Mouse (Mus musculus) gastrocnemius, postnatal 14 days (tissue): ENCODE measurements around the gene Dlx5. TPM values are rescaled to one million over a fixed set of nuclear protein-coding genes. Genes with fewer than 3 reads are reported as not detected.

Experiments used
- DNase-seq: peaks from one replicate; pipeline ENCODE4 v3.0.0; 2021; ENCODE audit warnings: mixed read lengths
- intact Hi-C: fragments of 180-260 bp; cut with DNase I; formaldehyde crosslinking; loops from one replicate; pipeline ENCODE4 v1.15.1; 2025; ENCODE audit warnings: low total_unique reads
- total RNA-seq, 2 experiments: library from RNA; stranded (reverse); gene quantifications; 2 replicates each; pipeline ENCODE4 v1.2.3; 2021

Gene Dlx5
- total RNA-seq, 2 experiments from 2014 or later = not detected

GRCm38 (mm10) chr6:6877346-6877910 is 4.5 kb downstream of the Dlx5 start:
- intact Hi-C loops = no loop called here
- DNase-seq = no peak

GRCm38 (mm10) chr6:6876731-6877130 is 5.2 kb downstream of the Dlx5 start:
- intact Hi-C loops = no loop called here
- no peak for DNase-seq

- DNase-seq = no peak
- intact Hi-C loops = no loop called here
Observed at GRCm38 (mm10) chr6:6876231-6876630, 5.7 kb downstream of the Dlx5 start.

GRCm38 (mm10) chr6:6875676-6876075 is 6.2 kb downstream of the Dlx5 start:
- intact Hi-C loops = no loop called here
- no peak for DNase-seq

- no peak for DNase-seq
- intact Hi-C loops = no loop called here
Observed at GRCm38 (mm10) chr6:6875136-6875535, 6.7 kb downstream of the Dlx5 start.

GRCm38 (mm10) chr6:6874073-6874771 is 7.7 kb downstream of the Dlx5 start:
- no peak for DNase-seq
- intact Hi-C loops = no loop called here

- intact Hi-C loops = no loop called here
- no peak for DNase-seq
Observed at GRCm38 (mm10) chr6:6873476-6874072, 8.3 kb downstream of the Dlx5 start.

- no peak for DNase-seq
- intact Hi-C loops = no loop called here
Observed at GRCm38 (mm10) chr6:6872873-6873272, 9.0 kb downstream of the Dlx5 start.

- intact Hi-C loops = no loop called here
- no peak for DNase-seq
Observed at GRCm38 (mm10) chr6:6871692-6872091, 10.2 kb downstream of the Dlx5 start.

GRCm38 (mm10) chr6:6870876-6871420 is 10.9 kb downstream of the Dlx5 start:
- intact Hi-C loops = no loop called here
- no peak for DNase-seq

GRCm38 (mm10) chr6:6869961-6870800 is 11.7 kb downstream of the Dlx5 start:
- no peak for DNase-seq
- intact Hi-C loops = no loop called here

GRCm38 (mm10) chr6:6869041-6869685 is 12.7 kb downstream of the Dlx5 start:
- DNase-seq = no peak
- intact Hi-C loops = no loop called here

GRCm38 (mm10) chr6:6867031-6867430 is 14.9 kb downstream of the Dlx5 start:
- no peak for DNase-seq
- intact Hi-C loops = no loop called here

GRCm38 (mm10) chr6:6864441-6865440 is 17.1 kb downstream of the Dlx5 start:
- intact Hi-C loops = no loop called here
- no peak for DNase-seq

GRCm38 (mm10) chr6:6863955-6864354 is 17.9 kb downstream of the Dlx5 start:
- no peak for DNase-seq
- intact Hi-C loops = no loop called here

GRCm38 (mm10) chr6:6863160-6863870 is 18.6 kb downstream of the Dlx5 start, which contains the start of gene Dlx6:
Dlx6 (plus strand) TSS chr6:6863334.
- intact Hi-C loops = no loop called here
- DNase-seq = no peak

GRCm38 (mm10) chr6:6862611-6863010 is 19.3 kb downstream of the Dlx5 start:
- intact Hi-C loops = no loop called here
- DNase-seq = no peak
